9 mouse cellular contexts compared by ENCODE assay signal in genomic region chr2:104409851-104410821, GRCm38 (mm10). TPM values are rescaled to one million over a fixed set of nuclear protein-coding genes. Genes with fewer than 3 reads are reported as not detected.
DNase-seq lines count a peak whose midpoint lies in the region; ATAC-seq and TF ChIP-seq lines count a peak whose summit lies in the region.
"Had no signal": no experiment of that assay in that cellular context is flagged by ENCODE, and none has a peak within 500 bp of the region (broad histone marks: within the 10 kb centered on the region; RNA-seq: fewer than 3 reads in every experiment).

No protein-coding gene starts in this region.

- no peak for TF ChIP-seq EP300 in heart, adult 2 months (IDR thresholded peaks at IDR 0.05; ENCODE audit: insufficient read depth, low read depth, low read length)

- H3K9me3 ChIP-seq in embryonic facial prominence, embryonic 13.5 days = no peaks in the 10 kb centered on the region
- no peaks in the 10 kb centered on the region for H3K9me3 ChIP-seq in hindbrain, embryonic 13.5 days

- peak; percentile 6 to 25 for DNase-seq in heart, adult 2 months
- no peak for DNase-seq in heart, postnatal 25 days (ENCODE audit: low spot score)
- peak; percentile 63 to 75 for DNase-seq in adrenal gland, postnatal 36 days
- peak; percentile 68 for DNase-seq in left cerebral cortex, postnatal 4 days
- peak; percentile 82 for DNase-seq in neural tube, embryonic 10.5 days (ENCODE audit: extremely low spot score, low spot score)
- DNase-seq in thymus, postnatal 14 days = peak; percentile 75

- H3K4me3 ChIP-seq in heart, adult 2 months = peak overlapping the region; percentile 39
- peak overlapping the region; percentile 67 for H3K4me3 ChIP-seq in embryonic facial prominence, embryonic 13.5 days
- H3K4me3 ChIP-seq in hindbrain, embryonic 13.5 days = peak overlapping the region; percentile 80

- no peak for TF ChIP-seq POLR2A in heart, adult 2 months (IDR thresholded peaks at IDR 0.05; ENCODE audit: insufficient read depth, low read depth, low read length)

- H3K27me3 ChIP-seq in heart, adult 2 months (ENCODE audit: control insufficient read depth, insufficient read depth, low read length) = peaks cover 16% of the 10 kb centered on the region
- peaks cover 77% of the 10 kb centered on the region for H3K27me3 ChIP-seq in embryonic facial prominence, embryonic 13.5 days
- H3K27me3 ChIP-seq in hindbrain, embryonic 13.5 days = peaks cover 50% of the 10 kb centered on the region
- H3K27me3 ChIP-seq: CH12.LX had no signal

- intact Hi-C loops in heart, adult 2 months (cut with DNase I) = no loop called here
- intact Hi-C loops in heart, postnatal 25 days (cut with DNase I) = no loop called here
- intact Hi-C loops in left cerebral cortex, postnatal 4 days (cut with DNase I) = loop anchor here (10.0 kb wide), 1 partner anchor 75 kb away; no protein-coding TSS in a partner anchor

- no peaks in the 10 kb centered on the region for H3K4me1 ChIP-seq in heart, adult 2 months (ENCODE audit: control insufficient read depth, insufficient read depth, low read length)
- H3K4me1 ChIP-seq in embryonic facial prominence, embryonic 13.5 days = peaks cover 18% of the 10 kb centered on the region
- peaks cover 42% of the 10 kb centered on the region for H3K4me1 ChIP-seq in hindbrain, embryonic 13.5 days (replicated peaks)

- no peaks in the 10 kb centered on the region for H3K36me3 ChIP-seq in heart, adult 2 months (ENCODE audit: control insufficient read depth, insufficient read depth, low read length)
- no peaks in the 10 kb centered on the region for H3K36me3 ChIP-seq in embryonic facial prominence, embryonic 13.5 days
- H3K36me3 ChIP-seq in hindbrain, embryonic 13.5 days = no peaks in the 10 kb centered on the region

- TF ChIP-seq CTCF in heart, adult 2 months (IDR thresholded peaks at IDR 0.05) = no peak

- H3K79me2 ChIP-seq in heart, adult 2 months (replicated peaks; ENCODE audit: control insufficient read depth, insufficient read depth, low read length) = no peaks in the 10 kb centered on the region

- H3K9ac ChIP-seq in heart, adult 2 months (ENCODE audit: low read depth, low read length) = no peak overlapping the region
- H3K9ac ChIP-seq in embryonic facial prominence, embryonic 13.5 days = peak overlapping the region; percentile 72
- H3K9ac ChIP-seq in hindbrain, embryonic 13.5 days = peak overlapping the region; percentile 93

- no peak overlapping the region for H3K27ac ChIP-seq in heart, adult 2 months
- H3K27ac ChIP-seq in embryonic facial prominence, embryonic 13.5 days = no peak overlapping the region
- peak overlapping the region; percentile 94 for H3K27ac ChIP-seq in hindbrain, embryonic 13.5 days

- H3K4me2 ChIP-seq in embryonic facial prominence, embryonic 13.5 days = peak overlapping the region; percentile 100
- peak overlapping the region; percentile 72 for H3K4me2 ChIP-seq in hindbrain, embryonic 13.5 days

- WGBS in heart, adult 2 months = 2% methylated on average over 111 of the region's 111 CpGs
- under 1% methylated on average over 111 of the region's 111 CpGs for WGBS in embryonic facial prominence, embryonic 13.5 days
- under 1% methylated on average over 108 of the region's 111 CpGs for WGBS in hindbrain, embryonic 13.5 days

- ATAC-seq in embryonic facial prominence, embryonic 13.5 days (ENCODE audit: insufficient number of reproducible peaks, insufficient read depth, low FRiP score, low TSS enrichment, low read depth) = peak; percentile 60
- ATAC-seq in hindbrain, embryonic 13.5 days (ENCODE audit: low FRiP score) = peak; percentile 93

RNA-seq across cellular contexts. Expression of gene D430041D05Rik, which starts 0.7 kb away (rescaled TPM):
- total RNA-seq in heart, adult 2 months (2021) = under 1 TPM; 0.05 to 0.08 TPM
- 0.02 and 0.09 TPM in 2 replicates for polyA plus RNA-seq in heart, adult 2 months (2012; rRNA removed)
- under 1 TPM; 0.03 TPM for total RNA-seq in heart, postnatal 25 days (2021)
- 10 to 100 TPM; 30.1 to 32.8 TPM for total RNA-seq in adrenal gland, postnatal 36 days (2021)
- 0.58 and 0.80 TPM in 2 replicates for polyA plus RNA-seq in embryonic facial prominence, embryonic 13.5 days (2015; fragmentation: Nextera tagmentation; extraction: Ambion mirVana)
- polyA plus RNA-seq in hindbrain, embryonic 13.5 days (2015; fragmentation: Nextera tagmentation; extraction: Ambion mirVana) = 6.8 and 7.3 TPM in 2 replicates
- total RNA-seq in left cerebral cortex, postnatal 4 days (2021) = 100 to 1,000 TPM; 110 TPM
- total RNA-seq: CH12.LX had no signal

Comparison
In these comparisons a context has a peak if more than half of its experiments do, and no peak if none do; other contexts are left out.
1. RNA of gene D430041D05Rik, which starts 0.7 kb away (total RNA-seq): 110 TPM in left cerebral cortex, postnatal 4 days and 30.1 to 32.8 TPM in adrenal gland, postnatal 36 days; 0.05 to 0.08 TPM in heart, adult 2 months and 0.03 TPM in heart, postnatal 25 days; every median in the first group is over 10 times any median in the second.
2. Peak in every context shown above with its lines, with median percentiles within 50 percentile points of each other: H3K4me3 ChIP-seq.